Mouse (Mus musculus) right cerebral cortex, adult 18-20 months (tissue): ENCODE results near the gene Ltv1.
A peak's percentile ranks its signal among the peaks of the same experiment; 100 is the strongest.

Experiments
- DNase-seq: peaks from one replicate; pipeline ENCODE4 v3.0.0; 2022; ENCODE audit warnings: mixed read lengths

The Ltv1 gene

GRCm38 (mm10) chr10:13189881-13190280 lies 3.1 kb downstream of the Ltv1 start:
- DNase-seq: no peak

GRCm38 (mm10) chr10:13186754-13187153 lies 6.2 kb downstream of the Ltv1 start:
- no peak for DNase-seq

GRCm38 (mm10) chr10:13184170-13184766 lies 8.7 kb downstream of the Ltv1 start:
- DNase-seq: no peak

GRCm38 (mm10) chr10:13180211-13180610 lies 12.8 kb downstream of the Ltv1 start:
- DNase-seq: no peak

- no peak for DNase-seq
Observed at GRCm38 (mm10) chr10:13177973-13178624, 14.9 kb downstream of the Ltv1 start, which contains the start of gene Zc2hc1b. TSS of gene Zc2hc1b (minus strand) at chr10:13178023.

- no peak for DNase-seq
Observed at GRCm38 (mm10) chr10:13175866-13176265, 17.1 kb downstream of the Ltv1 start.

DNA sequence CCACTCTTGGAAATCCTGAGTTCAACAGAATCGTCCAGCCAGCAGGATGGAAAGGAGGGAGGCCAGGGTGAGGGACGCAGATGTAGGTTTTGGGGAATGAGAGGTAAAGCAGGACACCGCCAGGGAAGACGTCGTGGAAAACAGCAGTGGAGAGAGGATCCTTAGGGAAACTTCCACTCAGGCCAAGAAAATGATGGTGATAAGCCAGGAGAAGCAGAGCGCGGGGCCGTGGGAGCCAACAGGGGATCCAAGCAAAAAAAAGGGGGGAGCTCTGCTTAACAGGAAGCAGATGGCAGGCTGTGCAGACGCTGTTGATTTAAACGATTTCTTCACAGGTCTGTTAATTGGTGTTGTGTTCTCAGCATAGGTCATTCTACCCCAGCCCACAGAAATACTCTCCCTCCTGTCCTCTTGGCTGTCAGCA lies 20.2 kb downstream of the Ltv1 start:
- no peak for DNase-seq

DNA sequence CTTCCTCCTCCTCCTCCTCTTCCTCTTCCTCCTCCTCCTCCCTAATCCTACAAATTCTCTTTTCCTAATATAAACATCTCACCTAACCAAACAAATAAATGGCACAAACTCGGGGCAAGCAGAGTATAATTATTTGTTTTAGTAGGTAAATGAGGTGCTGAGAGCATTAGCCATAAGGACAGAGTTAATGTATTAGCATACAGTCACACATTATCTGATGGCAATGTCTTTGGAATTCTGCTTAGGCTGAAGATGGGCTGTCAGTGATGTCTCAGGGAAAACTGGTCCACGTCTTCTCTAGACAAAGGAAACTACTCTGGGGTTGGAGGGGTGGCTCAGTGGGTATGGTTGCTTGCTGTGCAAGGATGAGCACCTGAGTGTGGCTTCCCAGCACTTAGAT lies 21.5 kb downstream of the Ltv1 start:
- DNase-seq: no peak

- DNase-seq: no peak
Observed at GRCm38 (mm10) chr10:13170739-13171448, 22.1 kb downstream of the Ltv1 start.

DNA sequence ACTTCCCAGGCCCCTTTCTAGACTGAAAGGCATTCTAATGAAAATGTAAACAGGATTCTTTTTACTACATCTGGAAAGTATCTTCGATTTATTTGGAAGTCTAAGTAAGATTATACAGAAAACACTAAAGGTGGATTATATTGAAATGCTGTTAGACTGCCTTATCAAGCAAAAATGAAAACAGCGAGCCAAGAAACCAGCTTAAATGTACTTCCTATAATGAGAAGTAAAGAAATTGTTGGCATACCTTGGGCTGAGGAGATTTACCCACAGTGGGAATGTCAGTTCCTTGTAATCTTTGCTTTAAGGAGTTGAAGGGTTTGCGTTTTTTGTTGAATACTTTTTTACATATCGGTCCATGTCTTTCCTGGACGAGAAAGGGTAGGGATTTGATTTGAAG lies 24.5 kb downstream of the Ltv1 start:
- no peak for DNase-seq

DNA sequence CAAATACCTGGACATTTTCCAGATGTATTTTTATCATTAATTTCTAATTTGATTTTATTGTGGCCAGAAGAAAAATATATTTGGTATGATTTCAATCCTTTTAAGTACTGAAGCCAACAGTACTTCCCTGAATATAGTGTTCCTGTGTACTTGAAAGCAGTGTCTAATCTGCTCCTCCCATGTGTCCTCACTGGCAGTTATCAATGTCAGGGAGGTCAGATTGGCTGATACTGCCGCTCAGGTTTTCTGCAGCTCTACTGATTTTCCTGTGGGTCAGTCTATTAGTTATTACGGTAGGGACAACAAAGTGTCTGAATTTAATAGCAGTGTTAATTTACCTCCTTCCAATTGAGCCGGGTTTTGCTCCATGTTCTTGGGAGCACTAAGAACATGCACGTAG lies 30.9 kb downstream of the Ltv1 start:
- DNase-seq: no peak

DNA sequence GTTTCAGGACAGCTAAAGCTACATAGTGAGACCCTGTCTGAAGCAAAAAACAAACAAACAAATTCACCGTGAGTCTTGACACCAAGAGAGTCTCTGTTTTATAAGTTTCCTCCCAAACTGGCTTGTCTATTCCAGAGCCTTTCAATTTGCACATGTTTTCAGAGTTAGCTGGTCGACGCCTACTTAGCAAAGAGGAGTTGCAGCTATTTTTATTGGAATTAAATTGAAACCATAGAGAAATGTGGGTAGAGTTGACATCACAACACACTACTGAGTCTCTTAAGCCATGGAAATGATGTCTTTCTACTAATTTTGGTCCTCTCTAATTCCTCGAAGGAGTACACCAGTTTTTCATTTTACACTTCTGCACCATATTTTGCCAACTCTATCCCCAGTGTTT lies 32.1 kb downstream of the Ltv1 start:
- no peak for DNase-seq

DNA sequence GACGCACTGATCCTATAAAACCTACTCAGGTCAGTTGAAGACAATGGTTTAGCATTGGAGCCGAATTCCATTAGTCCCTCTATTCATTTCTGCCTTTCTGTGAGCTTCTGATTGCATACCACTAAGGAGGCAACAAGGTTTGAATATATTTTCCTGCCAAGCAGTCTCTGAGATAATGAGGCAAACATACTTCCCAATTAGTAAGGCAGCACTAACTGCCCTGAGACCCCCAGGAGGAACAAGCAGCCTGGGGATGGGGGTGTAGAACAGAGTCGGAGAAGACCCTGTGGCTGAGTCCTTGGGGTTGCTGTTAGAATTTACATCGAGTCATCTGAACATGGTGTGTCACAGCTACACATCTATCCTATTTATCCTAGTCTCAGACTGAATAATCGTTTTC lies 37.6 kb downstream of the Ltv1 start:
- DNase-seq: no peak

DNA sequence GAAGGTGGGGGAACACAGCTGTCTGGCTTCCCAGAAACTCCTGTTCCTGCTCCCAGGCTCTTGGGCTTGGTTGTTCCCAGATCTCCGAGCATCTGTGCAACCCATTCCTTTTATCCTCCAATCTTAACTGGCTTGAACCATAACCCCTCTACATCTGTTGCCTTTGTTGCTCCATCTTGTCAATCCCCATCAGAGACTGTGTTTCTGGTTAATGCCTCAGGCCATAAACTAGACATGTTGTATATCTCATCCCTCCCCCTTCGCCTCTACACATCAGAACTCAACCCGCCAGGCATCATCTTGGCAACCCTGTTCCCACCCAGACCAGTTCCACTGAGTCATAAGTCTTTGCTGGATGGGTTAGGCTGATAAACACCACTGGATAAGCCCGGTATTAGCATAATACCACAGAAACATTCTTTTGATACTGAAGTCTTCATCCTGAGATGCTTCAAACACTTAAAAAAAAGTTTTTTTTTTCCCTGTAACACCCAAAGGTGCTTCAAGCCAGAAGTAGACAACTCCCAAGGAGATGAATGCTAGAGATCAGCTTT lies 40.1 kb downstream of the Ltv1 start:
- no peak for DNase-seq

DNA sequence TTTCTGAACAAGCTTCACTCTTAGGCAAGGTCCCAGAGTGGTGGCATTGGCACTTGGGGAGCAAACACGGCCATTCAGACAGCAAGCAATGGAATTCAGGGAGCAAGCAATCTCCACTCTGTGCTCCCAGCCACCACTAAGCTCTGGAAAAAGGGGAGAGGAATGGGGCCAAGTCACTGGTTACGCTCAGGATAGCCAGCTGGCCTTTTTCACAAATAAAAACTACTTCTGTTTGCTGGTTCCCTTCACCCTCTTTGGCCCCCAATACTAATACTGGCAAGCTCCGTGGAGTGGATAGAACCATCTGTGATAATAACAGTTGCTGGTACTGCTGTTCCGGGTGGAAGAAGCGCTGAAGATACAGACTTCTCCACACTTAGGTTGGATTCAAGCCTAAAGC lies 41.6 kb downstream of the Ltv1 start:
- DNase-seq: peak; percentile 24

DNA sequence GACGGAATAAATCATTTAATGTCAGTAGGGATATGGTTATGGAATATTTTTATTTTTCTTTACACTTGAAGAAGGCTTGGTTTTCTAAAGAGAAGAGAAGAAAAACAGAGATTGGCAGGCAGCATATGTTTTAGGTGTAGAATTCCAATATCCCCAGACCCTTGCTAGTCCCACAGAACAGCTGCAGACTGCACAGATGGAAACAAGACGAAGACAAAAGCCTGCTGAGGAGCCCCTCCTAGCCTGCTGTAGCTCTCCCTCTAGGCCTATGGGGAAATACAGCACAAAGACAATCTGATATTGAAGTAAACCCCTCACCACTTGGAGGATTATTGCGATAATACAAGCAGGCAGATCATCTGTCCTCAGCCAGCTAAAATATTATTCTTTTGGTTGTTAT lies 42.5 kb downstream of the Ltv1 start:
- DNase-seq: no peak

DNA sequence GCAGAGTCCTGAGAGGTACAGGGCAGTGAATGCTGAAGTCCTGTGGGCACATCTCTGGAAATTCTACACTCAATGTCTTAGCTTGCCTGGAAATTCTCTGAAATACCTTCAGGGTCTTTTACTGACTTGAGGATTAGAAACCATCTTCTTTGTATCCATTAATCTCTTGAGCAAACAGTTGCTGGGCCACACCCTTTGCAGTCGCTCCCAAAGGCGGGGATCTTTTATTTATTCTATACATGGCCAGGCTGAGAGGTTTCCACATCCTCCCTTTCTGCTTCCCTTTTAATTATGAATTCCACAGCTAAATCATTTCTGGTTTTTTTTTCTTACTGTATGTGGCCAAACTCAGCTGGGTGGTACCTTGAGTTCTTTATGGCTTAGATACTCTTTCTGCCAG lies 52.5 kb downstream of the Ltv1 start:
- no peak for DNase-seq

GRCm38 (mm10) chr10:13137906-13138305 lies 55.1 kb downstream of the Ltv1 start:
- no peak for DNase-seq

GRCm38 (mm10) chr10:13135751-13136150 lies 57.2 kb downstream of the Ltv1 start:
- no peak for DNase-seq

- no peak for DNase-seq
Observed at GRCm38 (mm10) chr10:13135276-13135675, 57.7 kb downstream of the Ltv1 start.

GRCm38 (mm10) chr10:13133850-13134249 lies 59.1 kb downstream of the Ltv1 start:
- no peak for DNase-seq
